Mouse (Mus musculus) heart, embryonic 10.5 days (tissue): ENCODE results near the gene Sspn. TPM values are rescaled to one million over a fixed set of nuclear protein-coding genes. Genes with fewer than 3 reads are reported as not detected.

Experiments
- DNase-seq: peaks from one replicate; pipeline ENCODE4 v3.0.0-alpha.2; 2017; ENCODE audit warnings: low spot score
- H3K27ac ChIP-seq: fragments of 300-500 bp; sonication (generic); 2 replicates; pipeline ENCODE4 v1.5.1; 2016; ENCODE audit warnings: mild to moderate bottlenecking
- H3K27me3 ChIP-seq: fragments of 300-500 bp; sonication (generic); 2 replicates; pipeline ENCODE4 v1.6.1; 2016; ENCODE audit warnings: mild to moderate bottlenecking; ENCODE audit not compliant: poor library complexity, insufficient read depth, severe bottlenecking
- H3K36me3 ChIP-seq: fragments of 300-500 bp; sonication (generic); 2 replicates; pipeline ENCODE4 v1.6.1; 2016; ENCODE audit warnings: mild to moderate bottlenecking, moderate library complexity
- H3K4me1 ChIP-seq: fragments of 300-500 bp; sonication (generic); 2 replicates; pipeline ENCODE4 v1.6.1; 2016; ENCODE audit warnings: mild to moderate bottlenecking
- H3K4me3 ChIP-seq: fragments of 300-500 bp; sonication (generic); 2 replicates; pipeline ENCODE4 v1.5.1; 2016; ENCODE audit warnings: mild to moderate bottlenecking, moderate library complexity
- H3K9me3 ChIP-seq: fragments of 300-500 bp; sonication (generic); 2 replicates; pipeline ENCODE4 v1.6.1; 2016; ENCODE audit warnings: mild to moderate bottlenecking, moderate library complexity
- WGBS: fragments of 180-500 bp; shearing (Covaris S2); methylation state at CpG from one replicate; pipeline ENCODE4 v1.1.7; 2016; 5-methylcytosine and 5-hydroxymethylcytosine counted together
- polyA plus RNA-seq: library from polyadenylated mRNA; unstranded; fragments of >200 nt; fragmentation: Nextera tagmentation; extraction: Ambion mirVana; gene quantifications from 2 replicates; pipeline ENCODE4 v1.2.1, GENCODE M21; 2016

The Sspn gene
- polyA plus RNA-seq, 1 experiment from 2014 or later, result 26.6 TPM

DNA sequence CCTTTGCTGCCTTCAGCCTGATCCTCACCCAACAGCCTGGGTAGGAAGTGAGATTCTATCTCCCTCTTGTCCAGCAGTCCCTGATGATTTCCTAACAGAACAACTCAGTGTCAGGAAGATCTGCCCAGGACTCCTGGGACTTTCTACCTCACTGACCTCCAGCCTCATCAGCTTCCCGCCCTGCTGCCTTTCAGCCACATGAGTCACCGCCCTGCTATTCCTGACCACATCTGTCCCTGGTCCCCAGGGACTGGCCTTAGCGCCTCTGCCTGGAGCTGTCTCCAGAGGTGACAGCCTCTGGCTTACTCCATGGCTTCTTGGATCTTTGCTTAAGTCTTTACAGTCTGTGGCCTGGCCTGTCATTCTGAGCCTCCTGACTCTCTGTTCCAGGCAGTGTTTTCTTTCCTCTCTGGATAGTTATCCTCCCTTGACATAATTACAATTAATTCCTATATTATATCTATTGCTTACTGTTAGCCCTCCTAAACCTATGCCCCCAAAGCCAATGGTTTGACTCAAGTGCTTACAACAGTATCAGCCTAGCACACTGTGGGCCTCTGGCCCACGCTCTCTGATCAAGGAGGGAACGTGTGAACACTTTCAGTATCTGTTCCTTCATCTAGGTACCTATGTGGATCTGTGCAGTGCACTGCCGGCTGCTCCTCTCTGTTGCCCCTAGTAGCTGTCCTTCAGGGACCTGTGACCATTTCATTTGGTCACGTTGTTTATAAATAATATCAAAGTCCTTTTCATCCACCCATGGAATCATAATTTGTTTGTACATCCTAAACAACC is 25.1 kb upstream of the Sspn start:
- Histone ChIP-seq H3K27ac (peak overlapping the region; percentile 36; the same call in 1 of the 2 replicates), H3K4me1 (peaks cover 15% of the 10 kb centered on the region), H3K4me3 (no peak overlapping the region), H3K27me3 (no peaks in the 10 kb centered on the region), H3K36me3 (no peaks in the 10 kb centered on the region), H3K9me3 (no peaks in the 10 kb centered on the region)
- DNase-seq, result no peak
- 53% methylated on average over 7 of the region's 7 CpGs for WGBS

DNA sequence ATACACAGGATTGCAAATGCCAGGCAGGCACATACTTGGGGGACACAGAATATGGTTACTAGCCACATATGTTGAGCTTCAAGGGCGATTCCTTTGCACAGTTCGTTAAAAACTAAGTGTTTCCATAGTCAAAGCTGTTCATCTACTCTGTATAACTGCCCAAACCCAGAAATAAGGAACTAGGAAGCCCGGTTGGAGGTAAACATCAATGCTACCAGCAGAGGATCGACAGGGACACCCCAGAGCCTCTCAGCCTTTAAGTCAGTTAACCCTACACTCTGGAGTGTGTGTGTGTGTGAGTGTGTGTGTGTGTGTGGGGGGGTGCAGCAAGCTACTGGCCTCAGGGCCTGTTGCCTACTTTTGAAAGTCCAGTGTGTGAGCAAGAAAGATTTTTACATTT is 21.5 kb upstream of the Sspn start:
- Histone ChIP-seq H3K4me3 (no peak overlapping the region), H3K27ac (no peak overlapping the region), H3K27me3 (no peaks in the 10 kb centered on the region), H3K9me3 (no peaks in the 10 kb centered on the region), H3K36me3 (no peaks in the 10 kb centered on the region), H3K4me1 (peaks cover 20% of the 10 kb centered on the region)
- no peak for DNase-seq
- 79% methylated on average over 4 of the region's 4 CpGs for WGBS

DNA sequence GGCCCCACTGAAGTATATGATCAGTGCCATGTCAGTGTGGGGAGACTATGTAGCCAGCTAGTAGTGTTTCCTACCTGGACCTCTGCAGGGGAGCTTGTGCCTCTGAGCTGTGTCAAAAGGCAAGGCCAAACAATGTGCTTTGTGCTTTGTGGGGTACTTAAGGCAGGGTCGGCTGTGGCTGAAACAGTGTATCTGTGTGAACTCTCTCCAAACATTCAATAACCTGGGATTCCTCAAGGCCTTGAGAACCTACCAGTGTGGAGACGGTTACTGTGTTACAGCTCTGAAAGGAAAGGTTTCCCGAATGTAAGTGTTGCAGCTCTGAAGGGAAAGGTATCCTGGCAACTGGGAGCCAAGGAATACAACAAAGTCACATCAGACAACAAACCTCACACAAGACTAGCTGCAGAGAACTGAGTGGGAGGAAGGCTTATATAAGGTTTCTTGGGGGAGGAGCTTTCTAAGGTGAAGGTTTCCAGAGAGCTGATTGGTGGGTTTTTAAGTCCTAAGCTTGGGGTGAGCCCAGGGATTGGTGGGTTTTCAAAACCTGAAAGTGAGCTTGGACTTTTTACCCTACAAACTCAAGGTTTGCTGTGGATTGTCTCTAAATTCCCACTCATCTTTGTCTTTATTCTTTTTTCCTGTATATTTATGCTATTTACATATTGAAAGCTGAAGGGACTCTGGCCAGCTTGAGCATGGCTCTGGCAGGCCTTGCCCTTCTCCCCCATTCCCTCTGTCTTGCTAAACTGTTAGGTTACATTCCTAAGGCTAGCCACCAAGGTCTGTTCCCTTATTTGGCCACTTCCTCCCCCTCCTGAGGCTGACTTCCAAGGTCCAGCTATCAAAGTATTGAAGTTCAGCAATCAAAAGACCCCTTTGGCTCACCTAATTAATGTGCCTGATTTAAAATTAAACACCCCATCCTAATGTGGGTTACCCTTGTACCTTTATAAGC is 20.7 kb upstream of the Sspn start:
- no peak overlapping the region for H3K4me3 ChIP-seq
- H3K36me3 ChIP-seq, result no peaks in the 10 kb centered on the region
- H3K27me3 ChIP-seq, result no peaks in the 10 kb centered on the region
- peaks cover 19% of the 10 kb centered on the region for H3K4me1 ChIP-seq
- no peak overlapping the region for H3K27ac ChIP-seq
- no peaks in the 10 kb centered on the region for H3K9me3 ChIP-seq
- DNase-seq, result no peak
- WGBS, result 89% methylated on average over 3 of the region's 3 CpGs

DNA sequence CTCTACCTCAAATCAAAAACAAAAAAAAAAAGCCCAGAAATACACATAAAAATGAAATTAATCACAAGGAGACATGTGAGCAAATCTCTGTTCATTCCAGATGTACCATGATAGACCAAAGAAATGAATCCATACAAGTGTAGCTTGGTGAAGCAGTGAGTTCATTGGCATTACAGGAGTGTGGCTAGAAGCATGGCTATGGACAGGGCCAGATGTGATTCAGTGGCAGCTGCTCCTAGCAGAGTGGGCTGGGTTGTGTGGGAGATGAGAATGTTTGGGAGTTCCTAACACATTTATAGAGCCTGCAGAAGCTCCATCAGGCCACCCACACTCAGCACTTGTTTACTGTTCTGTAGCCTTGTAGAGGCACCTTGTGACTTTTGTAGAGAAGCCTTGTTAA is 19.2 kb upstream of the Sspn start:
- peaks cover 9% of the 10 kb centered on the region for H3K4me1 ChIP-seq
- no peaks in the 10 kb centered on the region for H3K9me3 ChIP-seq
- no peaks in the 10 kb centered on the region for H3K27me3 ChIP-seq
- H3K27ac ChIP-seq, result no peak overlapping the region
- no peak for DNase-seq
- no peak overlapping the region for H3K4me3 ChIP-seq
- no peaks in the 10 kb centered on the region for H3K36me3 ChIP-seq

DNA sequence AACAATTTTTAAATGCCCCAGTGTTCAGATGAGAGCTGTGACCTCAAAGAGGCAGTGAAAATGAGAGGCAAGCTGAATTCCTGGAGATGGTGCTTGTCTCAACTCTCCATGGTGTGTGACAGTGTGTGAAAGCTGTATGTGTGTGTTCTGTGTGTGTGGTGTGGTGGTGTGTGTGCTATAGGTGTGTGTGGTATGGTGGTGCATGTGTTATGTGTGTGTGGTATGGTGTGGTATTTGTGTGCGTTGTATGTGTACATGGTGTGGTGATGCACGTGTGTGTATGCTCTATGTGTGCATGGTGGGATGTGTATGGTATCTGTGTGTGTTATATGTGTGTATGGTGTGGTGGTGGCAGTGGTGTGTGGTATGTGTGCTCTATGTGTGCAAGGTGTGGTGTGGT is 16.0 kb upstream of the Sspn start:
- Histone ChIP-seq H3K9me3 (no peaks in the 10 kb centered on the region), H3K27me3 (no peaks in the 10 kb centered on the region), H3K27ac (no peak overlapping the region), H3K4me3 (no peak overlapping the region), H3K4me1 (peaks cover 9% of the 10 kb centered on the region), H3K36me3 (no peaks in the 10 kb centered on the region)
- DNase-seq, result no peak
- WGBS, result 91% methylated on average over 2 of the region's 2 CpGs

DNA sequence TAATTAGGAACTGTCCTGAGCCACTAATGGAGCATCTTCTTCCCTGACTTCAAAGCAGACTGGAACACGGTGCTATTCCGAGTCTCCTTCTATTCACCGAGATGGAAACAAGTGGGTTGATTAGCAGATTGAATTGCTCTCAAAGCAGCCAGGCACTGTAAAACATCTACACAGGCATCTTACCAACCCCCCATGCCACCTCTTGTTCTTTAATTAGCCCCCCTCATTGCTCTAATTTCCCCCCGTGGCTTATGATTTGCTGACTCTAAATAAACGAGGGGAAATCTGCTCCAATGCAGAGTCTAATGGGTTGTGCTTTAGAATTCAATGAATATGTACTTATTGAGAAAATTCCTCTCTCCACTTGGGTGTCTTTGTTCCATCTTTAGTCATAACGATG is 15.0 kb upstream of the Sspn start:
- no peaks in the 10 kb centered on the region for H3K9me3 ChIP-seq
- WGBS, result 67% methylated on average over 6 of the region's 6 CpGs

DNA sequence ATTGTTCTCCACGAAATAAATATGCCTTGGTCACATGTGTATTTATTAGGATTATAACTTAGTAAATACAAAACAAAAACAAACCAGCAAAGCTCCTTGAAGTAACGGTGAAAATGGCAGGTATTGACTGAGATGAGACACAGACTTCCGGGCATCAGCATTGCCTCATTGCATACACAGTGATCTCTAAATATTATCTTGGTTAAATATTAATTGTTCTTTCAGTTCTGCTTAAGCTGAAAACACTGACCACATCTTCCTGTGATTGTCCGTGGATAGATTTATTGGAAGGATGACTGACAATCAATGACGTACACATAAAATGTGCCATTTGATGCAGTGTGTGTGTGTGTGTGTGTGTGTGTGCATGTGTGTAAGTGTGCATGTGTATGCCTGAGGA is 13.2 kb upstream of the Sspn start:
- Histone ChIP-seq H3K27me3 (no peaks in the 10 kb centered on the region), H3K9me3 (no peaks in the 10 kb centered on the region), H3K4me3 (no peak overlapping the region), H3K27ac (no peak overlapping the region), H3K36me3 (no peaks in the 10 kb centered on the region), H3K4me1 (no peaks in the 10 kb centered on the region)
- 88% methylated on average over 5 of the region's 5 CpGs for WGBS
- no peak for DNase-seq

More for the DNA sequence above, 15.0 kb upstream of the Sspn start:
- no peak overlapping the region for H3K4me3 ChIP-seq
- H3K4me1 ChIP-seq, result peaks cover 4% of the 10 kb centered on the region; the same call in 1 of the 2 replicates
- H3K27ac ChIP-seq, result no peak overlapping the region
- no peaks in the 10 kb centered on the region for H3K36me3 ChIP-seq
- no peak for DNase-seq
- H3K27me3 ChIP-seq, result no peaks in the 10 kb centered on the region

DNA sequence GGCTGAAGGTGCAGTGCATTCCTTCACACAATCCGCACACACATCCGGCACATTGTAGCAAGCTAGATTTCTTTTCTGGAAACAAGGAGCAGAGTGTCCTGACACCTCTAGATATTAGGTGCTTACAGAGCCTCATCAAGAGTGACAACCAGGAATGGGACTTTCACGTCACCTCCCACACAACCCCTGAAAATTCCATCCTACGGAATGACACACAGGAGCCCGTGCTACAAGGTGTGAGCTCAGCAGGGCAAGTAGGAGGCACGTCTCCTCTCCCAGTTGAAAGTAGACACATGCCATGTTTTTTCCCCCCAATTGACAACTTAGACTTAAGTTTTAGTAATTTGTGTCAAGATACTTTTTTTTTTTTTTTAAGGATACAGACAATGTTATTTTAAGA is 7.8 kb upstream of the Sspn start:
- Histone ChIP-seq H3K9me3 (no peaks in the 10 kb centered on the region), H3K36me3 (no peaks in the 10 kb centered on the region)
- WGBS, result 57% methylated on average over 6 of the region's 6 CpGs

DNA sequence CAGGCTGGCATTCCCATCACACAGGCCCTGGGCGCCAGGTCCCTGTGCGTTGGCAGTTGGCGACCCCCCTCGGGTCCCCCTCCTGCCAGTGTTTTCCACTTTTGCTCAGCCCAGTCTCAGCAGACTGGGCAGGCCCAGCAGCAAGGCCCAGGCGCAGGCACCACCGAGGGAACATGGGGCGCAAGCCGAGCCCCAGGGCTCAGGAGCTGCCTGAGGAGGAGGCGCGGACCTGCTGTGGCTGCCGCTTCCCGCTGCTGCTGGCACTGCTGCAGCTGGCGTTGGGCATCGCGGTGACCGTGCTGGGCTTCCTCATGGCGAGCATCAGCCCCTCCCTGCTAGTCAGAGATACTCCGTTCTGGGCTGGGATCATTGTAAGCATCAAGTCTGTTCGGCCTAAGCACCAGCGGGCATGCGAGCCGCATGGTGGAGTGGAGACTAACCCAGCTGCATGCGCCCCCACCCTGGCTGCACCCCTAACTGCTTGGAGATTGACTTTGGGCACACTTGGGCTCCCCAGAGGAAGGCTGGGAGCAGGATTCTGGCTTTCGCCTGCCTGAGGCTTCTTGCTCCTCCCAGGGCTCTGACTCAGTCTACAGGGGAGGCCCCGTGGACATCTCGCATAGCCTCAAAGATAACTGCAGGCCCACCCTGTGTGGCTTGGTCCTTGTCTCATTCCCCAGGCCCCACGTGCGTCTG is 2.7 kb downstream of the Sspn start:
- Histone ChIP-seq H3K4me1 (peaks cover 29% of the 10 kb centered on the region), H3K27ac (peak overlapping the region; percentile 96), H3K27me3 (no peaks in the 10 kb centered on the region), H3K4me3 (peak overlapping the region; percentile 65), H3K9me3 (no peaks in the 10 kb centered on the region), H3K36me3 (no peaks in the 10 kb centered on the region)
- WGBS, result 9% methylated on average over 28 of the region's 28 CpGs
- peak; percentile 86 for DNase-seq

More for the DNA sequence above, 7.8 kb upstream of the Sspn start:
- DNase-seq, result no peak
- Histone ChIP-seq H3K27ac (no peak overlapping the region), H3K27me3 (no peaks in the 10 kb centered on the region), H3K4me3 (no peak overlapping the region), H3K4me1 (peaks cover 17% of the 10 kb centered on the region)

DNA sequence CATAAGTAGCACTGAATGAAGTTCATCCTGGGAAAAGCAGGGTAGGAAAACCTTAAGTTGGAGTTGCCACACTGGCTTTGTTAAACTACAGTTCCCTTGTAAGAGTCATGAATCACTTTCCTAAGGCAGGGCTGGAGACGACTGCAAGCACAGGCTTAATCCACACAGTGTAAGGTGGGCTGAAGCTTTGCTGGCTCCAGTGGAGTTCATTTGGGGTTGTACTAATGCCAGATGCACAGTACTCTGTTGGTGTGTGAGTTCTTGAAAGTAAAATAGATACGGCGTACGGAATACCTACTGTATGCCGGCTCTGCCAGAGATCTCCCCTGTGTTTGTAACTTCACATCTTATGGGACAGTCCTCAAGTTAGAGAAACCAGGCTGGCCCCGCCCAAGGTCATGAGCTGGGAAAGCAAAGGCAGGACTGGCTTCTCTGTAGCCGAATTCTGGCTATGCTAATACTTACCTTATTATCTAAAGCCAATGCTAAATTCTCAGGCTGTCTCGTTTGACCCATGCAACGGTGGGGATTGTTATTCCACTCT is 3.3 kb downstream of the Sspn start:
- no peak for DNase-seq
- peak overlapping the region; percentile 96 for H3K27ac ChIP-seq

DNA sequence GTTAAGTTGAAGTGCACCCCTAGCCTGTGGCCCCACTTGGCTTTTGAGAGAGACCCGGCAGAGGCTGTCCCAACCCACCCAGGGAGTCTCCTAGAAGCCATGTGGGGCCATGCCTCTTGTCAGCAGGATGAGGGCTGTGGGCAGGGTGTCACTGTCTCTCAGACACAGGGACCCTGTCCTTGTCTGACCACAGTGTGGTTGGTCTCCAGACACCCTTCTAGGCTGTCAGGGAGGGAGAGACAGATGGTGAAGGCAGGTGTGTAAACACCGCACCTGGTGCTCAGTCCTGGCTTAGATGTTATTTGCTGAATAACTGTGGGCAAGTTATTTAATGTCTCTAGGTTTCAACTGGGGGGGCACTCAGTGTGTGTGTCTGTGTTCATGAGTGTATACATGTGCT is 4.5 kb downstream of the Sspn start:
- DNase-seq, result no peak
- peak overlapping the region; percentile 72; the same call in 1 of the 2 replicates for H3K27ac ChIP-seq
- H3K36me3 ChIP-seq, result no peaks in the 10 kb centered on the region
- H3K4me1 ChIP-seq, result peaks cover 35% of the 10 kb centered on the region
- no peaks in the 10 kb centered on the region for H3K9me3 ChIP-seq
- no peak overlapping the region for H3K4me3 ChIP-seq
- H3K27me3 ChIP-seq, result no peaks in the 10 kb centered on the region
- WGBS, result 69% methylated on average over 2 of the region's 2 CpGs

More for the DNA sequence above, 3.3 kb downstream of the Sspn start:
- no peaks in the 10 kb centered on the region for H3K27me3 ChIP-seq
- 64% methylated on average over 9 of the region's 9 CpGs for WGBS
- no peaks in the 10 kb centered on the region for H3K36me3 ChIP-seq
- H3K9me3 ChIP-seq, result no peaks in the 10 kb centered on the region
- H3K4me1 ChIP-seq, result peaks cover 29% of the 10 kb centered on the region
- H3K4me3 ChIP-seq, result peak overlapping the region; percentile 65

DNA sequence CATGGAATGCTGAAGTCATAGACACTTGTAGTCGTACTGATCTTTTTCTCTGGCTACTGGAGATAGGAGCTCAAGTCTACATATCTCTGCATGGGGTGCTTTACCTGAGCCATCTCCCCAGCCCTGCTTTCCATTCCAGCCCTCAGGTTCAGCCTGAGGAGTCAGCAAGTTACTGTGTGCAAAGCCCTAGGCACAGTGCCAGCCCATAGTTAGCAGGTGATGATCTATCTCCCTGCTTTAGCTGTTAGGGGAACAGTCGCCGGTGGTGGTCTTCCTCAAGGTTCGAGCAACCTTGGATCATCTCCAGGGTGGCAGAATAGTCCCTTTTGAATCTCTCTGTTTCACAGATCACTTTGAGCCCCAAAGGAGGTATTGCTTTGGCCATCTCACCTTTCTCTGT is 5.1 kb downstream of the Sspn start:
- Histone ChIP-seq H3K27ac (no peak overlapping the region), H3K4me1 (peaks cover 39% of the 10 kb centered on the region), H3K36me3 (no peaks in the 10 kb centered on the region), H3K27me3 (no peaks in the 10 kb centered on the region), H3K4me3 (no peak overlapping the region), H3K9me3 (no peaks in the 10 kb centered on the region)
- no peak for DNase-seq
- 91% methylated on average over 4 of the region's 4 CpGs for WGBS
